Mouse (Mus musculus) adrenal gland, adult (tissue): ENCODE data around the gene Rragc.

ENCODE experiments used
- DNase-seq, 2 experiments: peaks; one replicate each; pipeline ENCODE4 v3.0.0; 2022 to 2023; ENCODE audit warnings: low spot score in 1 of 2; ENCODE audit not compliant: inconsistent age in 2 of 2

The Rragc gene

GRCm38 (mm10) chr4:123949649-123950048 lies 32.4 kb downstream of the Rragc start:
- DNase-seq = no peak

GRCm38 (mm10) chr4:123952059-123952458 lies 34.8 kb downstream of the Rragc start:
- no peak for DNase-seq

- peak; percentile 77 to 91 for DNase-seq
Observed at GRCm38 (mm10) chr4:123956703-123957491, 39.7 kb downstream of the Rragc start.

- DNase-seq = no peak
Observed at GRCm38 (mm10) chr4:123957492-123957808, 40.2 kb downstream of the Rragc start.

- DNase-seq = peak in 1 of 2 experiments; percentile 34
Observed at GRCm38 (mm10) chr4:123957891-123958290, 40.6 kb downstream of the Rragc start.

GRCm38 (mm10) chr4:123960955-123961354 lies 43.7 kb downstream of the Rragc start:
- DNase-seq = no peak

- DNase-seq = no peak
Observed at GRCm38 (mm10) chr4:123962721-123963120, 45.5 kb downstream of the Rragc start.

GRCm38 (mm10) chr4:123968663-123969321 lies 51.5 kb downstream of the Rragc start:
- no peak for DNase-seq

- no peak for DNase-seq
Observed at GRCm38 (mm10) chr4:123969458-123969857, 52.2 kb downstream of the Rragc start.

GRCm38 (mm10) chr4:123971059-123971458 lies 53.8 kb downstream of the Rragc start:
- no peak for DNase-seq

- DNase-seq = no peak
Observed at GRCm38 (mm10) chr4:123972423-123973049, 55.3 kb downstream of the Rragc start.

GRCm38 (mm10) chr4:123982105-123982504 lies 64.9 kb downstream of the Rragc start:
- DNase-seq = no peak
